Mouse (Mus musculus) liver, embryonic 14.5 days (tissue): ENCODE measurements around the gene Trim2. TPM values are rescaled to one million over a fixed set of nuclear protein-coding genes. Genes with fewer than 3 reads are reported as not detected.
A peak's percentile ranks its signal among the peaks of the same experiment; 100 is the strongest.

Source experiments
- ATAC-seq: fragments of 200-750 bp; cut with Nextera tagmentation; 2 replicates; pipeline ENCODE4 v1.8.0; 2017; ENCODE audit warnings: moderate number of reproducible peaks, mild to moderate bottlenecking, moderate library complexity; ENCODE audit not compliant: insufficient read depth
- DNase-seq, 3 experiments: peaks; one replicate each; pipeline ENCODE4 v3.0.0-alpha.2; 2012 to 2013; ENCODE audit warnings: low read depth in 3 of 3, low spot score in 3 of 3
- H3K27ac ChIP-seq: fragments of 300-500 bp; sonication (generic); 2 replicates; pipeline ENCODE4 v1.5.1; 2014; ENCODE audit warnings: moderate library complexity, mild to moderate bottlenecking, control low read depth, inconsistent platforms
- H3K27me3 ChIP-seq: fragments of 300-500 bp; sonication (generic); 2 replicates; pipeline ENCODE4 v1.6.1; 2014; ENCODE audit warnings: mild to moderate bottlenecking, low read length, moderate library complexity; ENCODE audit not compliant: control insufficient read depth, insufficient read depth
- H3K36me3 ChIP-seq: fragments of 300-500 bp; sonication (generic); replicated peaks from 2 replicates; pipeline ENCODE4 v1.6.1; 2014; ENCODE audit warnings: low read depth; ENCODE audit not compliant: control insufficient read depth, insufficient read depth
- H3K4me1 ChIP-seq, 2 experiments: fragments of 200-500 bp in 1 of 2; fragments of 300-500 bp in 1 of 2; sonication (generic) in 1 of 2; replicated peaks; 2 replicates each; pipeline ENCODE4 v1.6.1; 2012 to 2014; ENCODE audit warnings: antibody characterized with exemption in 1 of 2, inconsistent platforms in 1 of 2, low read length in 1 of 2; ENCODE audit not compliant: control insufficient read depth in 2 of 2, insufficient read depth in 2 of 2
- H3K4me2 ChIP-seq: fragments of 300-500 bp; sonication (generic); 2 replicates; pipeline ENCODE4 v1.6.1; 2014; ENCODE audit warnings: low read depth, mild to moderate bottlenecking, control low read depth, moderate library complexity
- H3K4me3 ChIP-seq, 2 experiments: fragments of 200-500 bp in 1 of 2; fragments of 300-500 bp in 1 of 2; sonication (generic) in 1 of 2; 2 replicates each; pipeline ENCODE4 v1.5.1; 2012 to 2014; ENCODE audit warnings: low read depth in 2 of 2, low read length in 2 of 2, mild to moderate bottlenecking in 2 of 2, control low read depth in 1 of 2, inconsistent platforms in 1 of 2, moderate library complexity in 1 of 2; ENCODE audit not compliant: insufficient read depth in 1 of 2
- H3K9ac ChIP-seq: fragments of 300-500 bp; sonication (generic); replicated peaks from 2 replicates; pipeline ENCODE4 v1.6.1; 2014; ENCODE audit warnings: mild to moderate bottlenecking, control low read depth, moderate library complexity
- H3K9me3 ChIP-seq: fragments of 300-500 bp; sonication (generic); 2 replicates; pipeline ENCODE4 v1.6.1; 2016; ENCODE audit warnings: low read length, mixed read lengths; ENCODE audit not compliant: control insufficient read depth
- CTCF ChIP-seq: IDR thresholded peaks from 2 replicates; pipeline ENCODE4 v1.5.1; 2016; ENCODE audit warnings: antibody characterized with exemption, low read depth, control low read depth
- EP300 ChIP-seq: IDR thresholded peaks from 2 replicates; pipeline ENCODE4 v1.6.1; 2016; ENCODE audit warnings: antibody characterized with exemption, low read depth
- WGBS: fragments of 180-500 bp; shearing (Covaris S2); extraction: QIAGEN DNeasy Blood & Tissue Kit; methylation state at CpG from one replicate; pipeline ENCODE4 v1.1.7; 2014; ENCODE audit not compliant: insufficient replicate concordance; 5-methylcytosine and 5-hydroxymethylcytosine counted together
- polyA plus RNA-seq, 2 experiments: library from polyadenylated mRNA; depleted of rRNA in 1 of 2; stranded (reverse) in 1 of 2; unstranded in 1 of 2; fragments of >200 nt; fragmentation: Nextera tagmentation in 1 of 2; extraction: Ambion mirVana in 1 of 2; gene quantifications; 2 replicates each; pipeline versions ENCODE4 v1.2.1 to v1.2.3; 2012 to 2014

Trim2 gene
- polyA plus RNA-seq, 2 experiments = 2.5 to 3.5 TPM

GRCm38 (mm10) chr3:84149831-84150230 lies 156.8 kb downstream of the Trim2 start:
- DNase-seq (no peak), ATAC-seq (no peak)
- no peaks in the 10 kb centered on the region for H3K36me3 ChIP-seq
- TF ChIP-seq EP300 (no peak), CTCF (no peak)
- no peak overlapping the region for H3K4me2 ChIP-seq
- peaks cover 4 to 5% of the 10 kb centered on the region in 2 experiments for H3K4me1 ChIP-seq
- WGBS = 84% methylated on average over 3 of the region's 3 CpGs
- no peak overlapping the region for H3K27ac ChIP-seq
- no peak overlapping the region for H3K4me3 ChIP-seq
- no peaks in the 10 kb centered on the region for H3K27me3 ChIP-seq
- no peaks in the 10 kb centered on the region for H3K9me3 ChIP-seq
- H3K9ac ChIP-seq = no peak overlapping the region

DNA sequence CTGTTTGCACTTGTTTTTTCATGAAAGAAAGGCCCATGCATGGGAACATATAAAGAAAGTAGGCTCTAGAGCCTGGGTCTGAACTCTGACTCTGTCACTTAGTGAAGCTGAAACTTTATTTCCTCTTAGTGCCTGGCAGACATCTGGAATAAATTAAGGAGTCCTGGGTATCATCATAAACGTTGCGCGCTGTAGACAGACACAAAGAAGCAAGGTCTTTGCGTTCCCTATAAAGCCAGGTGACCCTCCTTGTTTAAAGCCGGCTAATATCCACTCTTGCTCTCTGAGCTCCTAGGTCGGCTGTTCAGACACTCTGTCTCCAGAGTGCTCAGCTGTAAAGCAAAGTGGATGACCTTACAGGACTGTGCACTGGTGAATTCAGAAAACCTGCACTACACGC lies 165.7 kb downstream of the Trim2 start:
- Histone ChIP-seq H3K27me3 (no peaks in the 10 kb centered on the region), H3K4me2 (no peak overlapping the region), H3K36me3 (no peaks in the 10 kb centered on the region), H3K9me3 (no peaks in the 10 kb centered on the region), H3K4me1 (peaks cover 4 to 11% of the 10 kb centered on the region in 2 experiments), H3K27ac (no peak overlapping the region), H3K9ac (no peak overlapping the region), H3K4me3 (no peak overlapping the region)
- DNase-seq (no peak), ATAC-seq (no peak)
- TF ChIP-seq CTCF (no peak), EP300 (no peak)
- WGBS = 83% methylated on average over 7 of the region's 7 CpGs

GRCm38 (mm10) chr3:84136509-84136908 lies 170.2 kb downstream of the Trim2 start:
- ATAC-seq (peak; percentile 53), DNase-seq (peak in 2 of 3 experiments; percentile 12 to 24)

GRCm38 (mm10) chr3:84135933-84136332 lies 170.7 kb downstream of the Trim2 start:
- 49% methylated on average over 6 of the region's 6 CpGs for WGBS
- no peaks in the 10 kb centered on the region for H3K27me3 ChIP-seq
- TF ChIP-seq CTCF (no peak), EP300 (no peak)
- peak overlapping the region; percentile 26 to 28; a peak in 2 of 4 replicates for H3K4me3 ChIP-seq
- H3K36me3 ChIP-seq = no peaks in the 10 kb centered on the region
- peak overlapping the region; percentile 7; the same call in 1 of the 2 replicates for H3K9ac ChIP-seq
- DNase-seq (no peak), ATAC-seq (peak; percentile 35; the same call in 1 of the 2 replicates)
- H3K4me2 ChIP-seq = peak overlapping the region; percentile 57
- peaks cover 9 to 16% of the 10 kb centered on the region in 2 experiments for H3K4me1 ChIP-seq
- H3K9me3 ChIP-seq = no peaks in the 10 kb centered on the region
- peak overlapping the region; percentile 22; the same call in 1 of the 2 replicates for H3K27ac ChIP-seq

More at GRCm38 (mm10) chr3:84136509-84136908, 170.2 kb downstream of the Trim2 start:
- Histone ChIP-seq H3K4me1 (peaks cover 9 to 16% of the 10 kb centered on the region in 2 experiments), H3K9me3 (no peaks in the 10 kb centered on the region), H3K27me3 (no peaks in the 10 kb centered on the region), H3K27ac (no peak overlapping the region), H3K36me3 (no peaks in the 10 kb centered on the region), H3K4me2 (no peak overlapping the region), H3K9ac (no peak overlapping the region), H3K4me3 (no peak overlapping the region)
- 38% methylated on average over 7 of the region's 7 CpGs for WGBS
- TF ChIP-seq CTCF (no peak), EP300 (no peak; the same call in 1 of the 2 replicates)

GRCm38 (mm10) chr3:84135387-84135786 lies 171.3 kb downstream of the Trim2 start:
- WGBS = 18% methylated on average over 9 of the region's 9 CpGs
- peak; percentile 64 to 75 (median 66) for DNase-seq

More at GRCm38 (mm10) chr3:84135387-84135786, 171.3 kb downstream of the Trim2 start:
- Histone ChIP-seq H3K36me3 (no peaks in the 10 kb centered on the region), H3K4me3 (peak overlapping the region; percentile 26 to 28; a peak in 3 of 4 replicates), H3K27me3 (no peaks in the 10 kb centered on the region), H3K9ac (peak overlapping the region; percentile 7; the same call in 1 of the 2 replicates), H3K4me1 (peaks cover 9 to 16% of the 10 kb centered on the region in 2 experiments), H3K27ac (peak overlapping the region; percentile 22; the same call in 1 of the 2 replicates), H3K9me3 (no peaks in the 10 kb centered on the region), H3K4me2 (peak overlapping the region; percentile 57)
- TF ChIP-seq CTCF (no peak), EP300 (no peak)
- peak; percentile 100 for ATAC-seq
